ENCODE assay signal across 14 mouse cellular contexts in genomic region chr10:71193319-71193718, GRCm38 (mm10). TPM values are rescaled to one million over a fixed set of nuclear protein-coding genes. Genes with fewer than 3 reads are reported as not detected.
DNase-seq lines count a peak whose midpoint lies in the region; ATAC-seq and TF ChIP-seq lines count a peak whose summit lies in the region.
"Had no signal": no experiment of that assay in that cellular context is flagged by ENCODE, and none has a peak within 500 bp of the region (broad histone marks: within the 10 kb centered on the region; RNA-seq: fewer than 3 reads in every experiment).

No protein-coding gene starts in this region.

- WGBS in heart, embryonic 15.5 days: 35% methylated on average over 7 of the region's 7 CpGs
- 54% methylated on average over 7 of the region's 7 CpGs for WGBS in kidney, postnatal 0 days
- WGBS in midbrain, embryonic 15.5 days: 36% methylated on average over 7 of the region's 7 CpGs
- WGBS in midbrain, embryonic 11.5 days: 78% methylated on average over 7 of the region's 7 CpGs

- ATAC-seq in heart, embryonic 15.5 days (replicated peaks; ENCODE audit: insufficient number of reproducible peaks, insufficient read depth, low FRiP score, low read depth): peak; percentile 27; the same call in 1 of the 2 replicates
- ATAC-seq in kidney, postnatal 0 days (replicated peaks; ENCODE audit: low FRiP score, low read depth): no peak
- 0 out of 2 replicates have a peak, but pooled peaks have one; percentile 42 for ATAC-seq in midbrain, embryonic 15.5 days (replicated peaks)
- ATAC-seq in midbrain, embryonic 11.5 days (ENCODE audit: low FRiP score): no peak
- ATAC-seq: CD4-positive, CD25-positive, alpha-beta regulatory T cell, adult 4 months had no signal

- peak overlapping the region; percentile 66 for H3K27ac ChIP-seq in heart, embryonic 15.5 days
- H3K27ac ChIP-seq in kidney, postnatal 0 days: peak overlapping the region; percentile 58; the same call in 1 of the 2 replicates
- H3K27ac ChIP-seq in midbrain, embryonic 15.5 days: no peak overlapping the region
- H3K27ac ChIP-seq in midbrain, embryonic 11.5 days (ENCODE audit: low read depth, low read length): no peak overlapping the region
- no peak overlapping the region for H3K27ac ChIP-seq in left cerebral cortex, adult 2 months
- H3K27ac ChIP-seq: neural tube, embryonic 12.5 days had no signal

- DNase-seq in heart, adult 18-20 months: no peak
- peak; percentile 62 for DNase-seq in kidney, postnatal 0 days (ENCODE audit: low spot score)
- no peak for DNase-seq in kidney, postnatal 10 days
- no peak for DNase-seq in midbrain, embryonic 11.5 days (ENCODE audit: low spot score, missing footprints)
- DNase-seq in left cerebral cortex, adult 2 months (ENCODE audit: extremely low spot score in 1 of 2, low spot score in 2 of 2): no peak
- DNase-seq: adrenal gland, postnatal 14 days; cerebellum, postnatal 10 days; kidney, adult 9 months; right cerebral cortex, postnatal 4 days; thymus, postnatal 14 days had no signal

- no peaks in the 10 kb centered on the region for H3K36me3 ChIP-seq in heart, embryonic 15.5 days
- H3K36me3 ChIP-seq in kidney, postnatal 0 days (ENCODE audit: insufficient read depth, low read length): no peaks in the 10 kb centered on the region
- no peaks in the 10 kb centered on the region for H3K36me3 ChIP-seq in midbrain, embryonic 15.5 days (replicated peaks)
- H3K36me3 ChIP-seq in midbrain, embryonic 11.5 days (ENCODE audit: control insufficient read depth, insufficient read depth, low read length): no peaks in the 10 kb centered on the region
- H3K36me3 ChIP-seq: neural tube, embryonic 12.5 days had no signal

- no peak overlapping the region for H3K4me3 ChIP-seq in heart, embryonic 15.5 days
- no peak overlapping the region for H3K4me3 ChIP-seq in kidney, postnatal 0 days (replicated peaks; ENCODE audit: low read depth, low read length)
- H3K4me3 ChIP-seq in midbrain, embryonic 15.5 days: no peak overlapping the region
- no peak overlapping the region for H3K4me3 ChIP-seq in midbrain, embryonic 11.5 days (ENCODE audit: low read depth, low read length)
- H3K4me3 ChIP-seq in left cerebral cortex, adult 2 months: no peak overlapping the region
- H3K4me3 ChIP-seq: neural tube, embryonic 12.5 days had no signal

- H3K9me3 ChIP-seq in heart, embryonic 15.5 days (replicated peaks): peaks cover 6% of the 10 kb centered on the region; the same call in 1 of the 2 replicates
- H3K9me3 ChIP-seq in kidney, postnatal 0 days (replicated peaks; ENCODE audit: low read length): peaks cover 8% of the 10 kb centered on the region
- no peaks in the 10 kb centered on the region for H3K9me3 ChIP-seq in midbrain, embryonic 15.5 days
- H3K9me3 ChIP-seq in midbrain, embryonic 11.5 days (ENCODE audit: control insufficient read depth, low read length): no peaks in the 10 kb centered on the region
- H3K9me3 ChIP-seq: neural tube, embryonic 12.5 days had no signal

- peak overlapping the region; percentile 46 for H3K4me2 ChIP-seq in heart, embryonic 15.5 days
- no peak overlapping the region for H3K4me2 ChIP-seq in kidney, postnatal 0 days (ENCODE audit: low read length)
- H3K4me2 ChIP-seq in midbrain, embryonic 15.5 days: no peak overlapping the region
- H3K4me2 ChIP-seq in midbrain, embryonic 11.5 days: no peak overlapping the region
- H3K4me2 ChIP-seq: neural tube, embryonic 12.5 days had no signal

- intact Hi-C loops in left cerebral cortex, adult 2 months (cut with DNase I): no loop called here

- no peak overlapping the region for H3K9ac ChIP-seq in heart, embryonic 15.5 days
- no peak overlapping the region for H3K9ac ChIP-seq in kidney, postnatal 0 days (ENCODE audit: low read depth, low read length)
- no peak overlapping the region for H3K9ac ChIP-seq in midbrain, embryonic 15.5 days
- no peak overlapping the region for H3K9ac ChIP-seq in midbrain, embryonic 11.5 days (ENCODE audit: low read length)
- H3K9ac ChIP-seq: neural tube, embryonic 12.5 days had no signal

- no peak for TF ChIP-seq CTCF in kidney, postnatal 0 days (IDR thresholded peaks at IDR 0.05; ENCODE audit: low read depth)
- no peak for TF ChIP-seq CTCF in left cerebral cortex, adult 2 months (IDR thresholded peaks at IDR 0.05)

- no peaks in the 10 kb centered on the region for H3K27me3 ChIP-seq in heart, embryonic 15.5 days
- no peaks in the 10 kb centered on the region for H3K27me3 ChIP-seq in kidney, postnatal 0 days (ENCODE audit: insufficient read depth, low read length)
- H3K27me3 ChIP-seq in midbrain, embryonic 15.5 days (replicated peaks): no peaks in the 10 kb centered on the region
- no peaks in the 10 kb centered on the region for H3K27me3 ChIP-seq in midbrain, embryonic 11.5 days (ENCODE audit: control insufficient read depth, insufficient read depth, low read length)
- H3K27me3 ChIP-seq: neural tube, embryonic 12.5 days had no signal

- H3K4me1 ChIP-seq in heart, embryonic 15.5 days (replicated peaks): peaks cover 17% of the 10 kb centered on the region
- peaks cover 7% of the 10 kb centered on the region for H3K4me1 ChIP-seq in kidney, postnatal 0 days (replicated peaks; ENCODE audit: insufficient read depth, low read length)
- H3K4me1 ChIP-seq in midbrain, embryonic 15.5 days: peaks cover 8% of the 10 kb centered on the region; the same call in 1 of the 2 replicates
- H3K4me1 ChIP-seq in midbrain, embryonic 11.5 days (ENCODE audit: control insufficient read depth, insufficient read depth, low read length): no peaks in the 10 kb centered on the region; the same call in 1 of the 2 replicates
- H3K4me1 ChIP-seq: neural tube, embryonic 12.5 days had no signal

RNA-seq across cellular contexts. Expression of gene Bicc1, which starts 33.8 kb away (rescaled TPM):
- 19.2 and 22.4 TPM in 2 replicates for polyA plus RNA-seq in heart, embryonic 15.5 days (2015; fragmentation: Nextera tagmentation; extraction: Ambion mirVana)
- total RNA-seq in heart, adult 18-20 months (2021): 10 to 100 TPM; 11.8 to 13.1 TPM
- polyA plus RNA-seq in kidney, postnatal 0 days (2015; fragmentation: Nextera tagmentation; extraction: Ambion mirVana): 65.7 and 71.7 TPM in 2 replicates
- 6.2 and 6.3 TPM in 2 replicates for polyA plus RNA-seq in midbrain, embryonic 15.5 days (2015; fragmentation: Nextera tagmentation; extraction: Ambion mirVana)
- polyA plus RNA-seq in midbrain, embryonic 11.5 days (2014; fragmentation: Nextera tagmentation; extraction: Ambion mirVana): 9.2 and 9.6 TPM in 2 replicates
- total RNA-seq in left cerebral cortex, adult 2 months (2021): 1 to 10 TPM; 5.1 to 6.7 TPM

RNA-seq across cellular contexts. Expression of gene Tfam, which starts 44.8 kb away (rescaled TPM):
- polyA plus RNA-seq in heart, embryonic 15.5 days (2015; fragmentation: Nextera tagmentation; extraction: Ambion mirVana): 52.7 and 53.8 TPM in 2 replicates
- 10 to 100 TPM; 65.6 to 73.7 TPM for total RNA-seq in heart, adult 18-20 months (2021)
- 75.2 and 77.9 TPM in 2 replicates for polyA plus RNA-seq in kidney, postnatal 0 days (2015; fragmentation: Nextera tagmentation; extraction: Ambion mirVana)
- polyA plus RNA-seq in midbrain, embryonic 15.5 days (2015; fragmentation: Nextera tagmentation; extraction: Ambion mirVana): 42.0 and 51.4 TPM in 2 replicates
- 101 and 111 TPM in 2 replicates for polyA plus RNA-seq in midbrain, embryonic 11.5 days (2014; fragmentation: Nextera tagmentation; extraction: Ambion mirVana)
- 10 to 100 TPM; 34.0 to 41.1 TPM for total RNA-seq in left cerebral cortex, adult 2 months (2021)

Comparison
In these comparisons a context has a peak if more than half of its experiments do, and no peak if none do; other contexts are left out.
1. ATAC-seq: peak in heart, embryonic 15.5 days (single experiment) and midbrain, embryonic 15.5 days (single experiment); none in kidney, postnatal 0 days (single experiment) and midbrain, embryonic 11.5 days (single experiment).
2. H3K27ac ChIP-seq: peak in heart, embryonic 15.5 days (single experiment) and kidney, postnatal 0 days (single experiment); none in midbrain, embryonic 15.5 days (single experiment), midbrain, embryonic 11.5 days (single experiment) and left cerebral cortex, adult 2 months (single experiment).